Mouse (Mus musculus) B cell, adult 2 months (primary cell): ENCODE data around the gene Tepp.

Source experiments
- DNase-seq, 2 experiments: peaks; one replicate each; pipeline ENCODE4 v3.0.0; 2022

Gene Tepp

DNA sequence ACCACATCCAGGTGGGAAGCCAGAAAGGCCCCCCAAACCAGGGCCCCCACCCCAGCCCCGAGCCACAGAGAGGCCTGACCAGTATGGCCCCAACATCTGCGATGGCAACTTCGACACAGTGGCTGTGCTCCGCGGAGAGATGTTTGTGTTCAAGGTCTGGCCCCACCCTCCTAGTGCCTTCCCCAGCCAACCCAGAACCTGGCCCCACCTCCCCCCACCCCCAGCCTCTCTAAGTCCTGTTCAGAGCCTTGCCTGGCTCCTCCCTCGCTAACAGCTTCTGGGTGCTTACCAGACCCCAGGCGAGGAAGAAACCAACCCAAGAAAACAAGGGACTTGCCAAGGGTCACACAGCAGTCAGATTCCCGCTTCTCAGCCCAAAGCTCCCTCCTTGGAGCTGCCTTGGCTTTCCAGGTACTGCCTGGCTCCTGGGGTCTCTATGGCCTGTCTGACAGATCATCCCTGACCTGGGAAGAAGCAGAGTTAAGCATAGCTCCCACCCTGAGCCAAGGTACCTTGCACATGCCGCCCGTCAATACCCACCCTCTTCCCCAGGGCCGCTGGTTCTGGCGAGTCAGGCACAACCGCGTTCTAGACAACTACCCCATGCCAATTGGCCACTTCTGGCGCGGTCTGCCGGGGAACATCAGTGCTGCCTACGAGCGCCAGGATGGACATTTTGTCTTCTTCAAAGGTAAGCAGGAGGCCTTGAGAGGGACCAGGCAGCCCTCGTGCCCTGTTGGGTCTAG lies 59.4 kb downstream of the Tepp start:
- DNase-seq, result no peak

DNA sequence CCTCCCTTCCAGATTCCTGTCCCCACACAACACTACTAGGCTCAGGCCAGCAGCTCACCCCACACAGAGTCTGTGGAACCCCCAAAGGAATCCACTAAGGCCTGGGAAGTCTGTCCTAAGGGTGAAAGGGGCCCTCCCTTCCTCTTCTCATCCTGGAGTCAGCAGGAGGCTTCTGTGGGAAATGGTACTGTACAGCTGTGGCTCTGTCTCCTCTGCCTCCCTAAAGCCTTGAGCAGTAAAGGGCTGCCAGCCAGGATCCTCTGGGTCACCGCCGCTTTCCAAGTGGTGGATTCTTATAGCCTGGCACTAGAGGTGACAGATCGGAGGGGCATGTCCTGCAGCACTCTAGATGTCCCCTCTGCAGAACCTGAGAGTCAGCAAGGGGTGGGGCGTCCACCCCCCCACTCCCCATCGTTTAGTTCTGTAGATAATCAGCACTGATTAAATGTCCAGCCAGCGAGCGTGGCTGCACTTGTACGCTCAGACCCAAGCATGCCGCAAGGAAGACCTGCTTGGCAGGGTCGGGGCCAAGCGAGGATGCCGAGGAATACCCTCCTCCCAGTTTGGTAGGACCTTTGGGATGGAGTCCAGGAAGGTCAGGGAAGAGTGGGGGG lies 63.1 kb downstream of the Tepp start:
- no peak for DNase-seq

DNA sequence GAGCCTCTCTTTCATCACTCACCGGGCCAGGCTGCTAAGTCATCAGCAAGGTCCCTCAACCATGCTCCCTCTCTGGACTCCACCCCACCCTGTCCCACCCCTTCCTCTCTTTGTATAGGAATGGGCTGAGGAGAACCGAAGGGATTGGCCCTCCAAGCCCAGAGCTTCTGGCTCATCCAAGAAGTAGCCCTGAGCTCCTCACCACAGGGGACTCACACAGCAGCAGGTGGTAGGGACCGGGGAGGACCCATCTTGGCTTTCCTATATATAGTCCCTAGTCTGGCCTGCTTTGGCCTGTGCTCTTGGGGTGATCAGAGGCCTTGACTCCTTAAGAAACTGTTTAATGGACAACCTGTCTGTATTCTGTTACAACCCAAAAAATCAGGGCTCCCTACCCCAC lies 64.1 kb downstream of the Tepp start:
- DNase-seq, result no peak

GRCm38 (mm10) chr8:95375374-95375930 lies 65.1 kb downstream of the Tepp start:
- no peak for DNase-seq
